Mouse (Mus musculus): Measurements from ENCODE around the gene Slc4a1. TPM values are rescaled to one million over a fixed set of nuclear protein-coding genes. Genes with fewer than 3 reads are reported as not detected.

Slc4a1 gene
- polyA plus RNA-seq, 1 experiment from 2014 or later, result 1,144 TPM

DNA sequence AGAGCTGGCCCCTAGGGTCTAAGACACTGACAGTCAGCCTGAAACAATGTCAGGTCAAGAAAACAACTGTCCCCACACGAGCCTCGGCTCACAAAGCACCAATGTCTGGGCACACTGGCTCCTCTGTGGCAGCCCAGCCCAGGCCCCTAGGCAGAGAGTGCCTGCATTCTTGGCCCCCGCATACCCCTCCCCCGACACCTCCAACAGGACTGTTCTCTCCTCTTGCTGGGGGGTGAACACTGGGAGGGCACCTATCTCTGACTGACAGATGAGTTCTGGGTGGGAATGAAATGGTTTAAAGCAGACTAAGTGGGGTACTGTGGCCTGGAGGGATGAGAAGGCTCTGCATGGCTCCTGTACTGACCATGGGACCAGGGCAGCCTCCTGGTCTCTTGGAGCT is 304 bp downstream of the Slc4a1 start:
- 37% methylated on average over 4 of the region's 4 CpGs for WGBS (ENCODE audit: insufficient replicate concordance)
- peak; percentile 5 for ATAC-seq (ENCODE audit: low read depth)

DNA sequence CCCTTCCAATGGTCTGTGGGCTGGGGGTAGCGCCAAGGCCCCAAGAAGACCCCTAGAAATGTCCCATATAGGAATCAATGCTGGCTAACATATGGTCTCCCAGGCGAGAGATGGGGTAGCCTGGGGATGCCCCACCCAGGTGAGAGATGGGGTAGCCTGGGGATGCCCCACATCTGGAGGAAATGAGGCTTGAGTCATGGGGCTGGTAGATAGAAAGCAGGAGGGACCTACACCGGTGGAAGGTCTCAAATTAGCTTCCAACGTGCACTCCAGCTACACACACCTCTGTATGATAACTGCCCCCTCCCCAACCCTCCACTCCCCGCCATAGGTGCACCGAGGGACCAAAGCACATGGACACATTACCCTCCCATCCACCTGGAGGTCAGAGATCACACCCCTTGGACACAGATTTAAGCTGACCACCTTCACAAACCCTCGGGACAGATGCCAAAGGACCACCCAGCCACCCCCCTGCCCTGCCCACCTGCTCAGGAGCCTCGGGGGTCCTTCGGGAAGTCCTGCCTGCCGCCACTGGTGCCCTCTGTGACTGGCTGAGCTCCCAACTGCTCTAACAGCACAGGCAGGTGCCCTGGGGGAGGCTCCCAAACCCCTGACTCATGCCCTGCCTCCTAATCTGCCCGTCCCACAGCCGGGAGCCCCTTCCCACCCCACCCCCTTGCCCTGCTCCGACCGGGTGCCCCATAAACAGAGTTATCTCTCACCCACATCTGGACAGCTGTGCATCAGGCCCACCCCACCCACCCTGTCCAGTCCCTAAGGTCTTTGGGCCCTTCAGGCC is 1.2 kb downstream of the Slc4a1 start:
- Histone ChIP-seq H3K4me1 (ENCODE audit: control insufficient read depth, low read depth, low read length) (peaks cover 60% of the 10 kb centered on the region), H3K4me2 (ENCODE audit: low read depth, low read length) (peak overlapping the region; percentile 87)
- WGBS (ENCODE audit: insufficient replicate concordance), result 31% methylated on average over 14 of the region's 14 CpGs

More for the DNA sequence above, 304 bp downstream of the Slc4a1 start:
- Histone ChIP-seq H3K36me3 (ENCODE audit: control insufficient read depth, insufficient read depth) (peaks cover 24% of the 10 kb centered on the region), H3K9me3 (replicated peaks; ENCODE audit: control insufficient read depth, low read length) (no peaks in the 10 kb centered on the region), H3K4me1 (ENCODE audit: control insufficient read depth, low read depth, low read length) (peaks cover 60% of the 10 kb centered on the region), H3K4me2 (ENCODE audit: low read depth, low read length) (peak overlapping the region; percentile 87), H3K27me3 (ENCODE audit: control insufficient read depth, insufficient read depth, low read depth, low read length) (no peaks in the 10 kb centered on the region), H3K27ac (ENCODE audit: low read length) (peak overlapping the region; percentile 99), H3K4me3 (ENCODE audit: low read depth, low read length) (peak overlapping the region; percentile 76), H3K9ac (ENCODE audit: low read depth, low read length) (peak overlapping the region; percentile 92)

GRCm38 (mm10) chr11:102363623-102364022 is 2.4 kb downstream of the Slc4a1 start:
- Histone ChIP-seq H3K9me3 (replicated peaks; ENCODE audit: control insufficient read depth, low read length) (no peaks in the 10 kb centered on the region), H3K4me1 (ENCODE audit: control insufficient read depth, low read depth, low read length) (peaks cover 59% of the 10 kb centered on the region), H3K27ac (ENCODE audit: low read length) (peak overlapping the region; percentile 96), H3K36me3 (ENCODE audit: control insufficient read depth, insufficient read depth) (peaks cover 45% of the 10 kb centered on the region), H3K4me2 (ENCODE audit: low read depth, low read length) (peak overlapping the region; percentile 85; the same call in 1 of the 2 replicates), H3K9ac (ENCODE audit: low read depth, low read length) (peak overlapping the region; percentile 90), H3K4me3 (ENCODE audit: low read depth, low read length) (peak overlapping the region; percentile 76), H3K27me3 (ENCODE audit: control insufficient read depth, insufficient read depth, low read depth, low read length) (no peaks in the 10 kb centered on the region)
- WGBS (ENCODE audit: insufficient replicate concordance), result 23% methylated on average over 2 of the region's 2 CpGs
- ATAC-seq (ENCODE audit: low read depth), result peak; percentile 80

More for the DNA sequence above, 1.2 kb downstream of the Slc4a1 start:
- peak; percentile 84 for ATAC-seq (ENCODE audit: low read depth)
- no peaks in the 10 kb centered on the region for H3K27me3 ChIP-seq (ENCODE audit: control insufficient read depth, insufficient read depth, low read depth, low read length)
- peak overlapping the region; percentile 76 for H3K4me3 ChIP-seq (ENCODE audit: low read depth, low read length)
- H3K9ac ChIP-seq (ENCODE audit: low read depth, low read length), result peak overlapping the region; percentile 92
- H3K36me3 ChIP-seq (ENCODE audit: control insufficient read depth, insufficient read depth), result peaks cover 33% of the 10 kb centered on the region
- H3K27ac ChIP-seq (ENCODE audit: low read length), result peak overlapping the region; percentile 99
- no peaks in the 10 kb centered on the region for H3K9me3 ChIP-seq (replicated peaks; ENCODE audit: control insufficient read depth, low read length)

DNA sequence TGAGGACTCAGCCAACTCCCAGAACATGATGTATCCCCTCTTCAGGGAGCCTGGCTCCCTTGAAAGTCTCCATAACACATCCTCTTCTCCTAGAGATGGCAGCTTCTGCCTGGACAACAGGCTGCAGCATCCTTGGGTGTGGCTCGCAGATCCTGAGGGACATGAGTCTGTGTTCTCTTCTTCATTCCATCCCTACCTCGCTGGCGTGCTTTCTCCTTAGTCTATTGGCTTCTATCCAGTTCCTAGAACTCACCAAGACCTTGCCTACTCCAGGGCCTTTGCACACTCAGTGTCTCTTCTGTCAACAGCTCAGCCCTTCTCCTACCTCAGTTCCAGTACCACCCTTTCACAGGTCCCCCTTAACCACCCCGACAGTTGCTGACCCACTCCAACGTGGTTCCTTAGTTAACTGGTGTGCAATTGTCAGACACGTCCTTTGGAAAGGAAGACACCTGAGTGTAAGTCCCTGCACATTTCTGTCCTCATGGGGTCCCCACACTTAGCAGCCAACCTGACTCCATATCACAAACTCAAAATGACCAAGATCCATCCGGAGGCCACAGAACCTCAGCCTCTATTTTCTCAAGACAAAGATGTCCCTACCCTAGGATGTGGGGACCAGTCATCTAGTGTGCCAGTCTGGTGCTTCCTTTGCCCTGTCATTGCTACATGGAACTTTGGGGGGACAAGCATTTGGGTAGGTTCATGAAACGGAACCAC is 4.1 kb downstream of the Slc4a1 start:
- Histone ChIP-seq H3K27me3 (ENCODE audit: control insufficient read depth, insufficient read depth, low read depth, low read length) (peaks cover 8% of the 10 kb centered on the region), H3K27ac (ENCODE audit: low read length) (peak overlapping the region; percentile 96), H3K4me3 (ENCODE audit: low read depth, low read length) (peak overlapping the region; percentile 76)

DNA sequence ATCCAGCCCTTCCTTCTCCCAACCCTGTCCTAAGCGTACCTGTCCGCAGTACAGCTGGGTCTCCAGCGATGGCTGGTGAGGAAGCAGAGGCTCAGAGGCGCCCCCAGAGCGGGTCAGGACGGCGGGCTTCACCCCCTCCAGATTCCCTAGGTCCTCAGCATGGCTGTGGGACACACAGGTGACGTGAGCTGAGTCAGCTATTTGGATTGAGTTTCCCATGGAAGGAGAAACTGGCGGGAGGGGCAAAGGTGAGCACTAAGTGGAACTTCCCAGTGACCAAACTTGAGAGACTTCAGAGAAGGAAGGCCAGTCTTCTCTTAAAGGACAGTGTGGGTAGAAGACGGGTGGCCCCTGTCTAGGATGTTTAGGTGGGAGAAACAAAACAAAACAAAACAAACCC is 7.6 kb downstream of the Slc4a1 start:
- peak overlapping the region; percentile 76 for H3K4me3 ChIP-seq (ENCODE audit: low read depth, low read length)
- H3K36me3 ChIP-seq (ENCODE audit: control insufficient read depth, insufficient read depth), result peaks cover 98% of the 10 kb centered on the region
- H3K27me3 ChIP-seq (ENCODE audit: control insufficient read depth, insufficient read depth, low read depth, low read length), result peaks cover 9% of the 10 kb centered on the region

More for the DNA sequence above, 4.1 kb downstream of the Slc4a1 start:
- Histone ChIP-seq H3K36me3 (ENCODE audit: control insufficient read depth, insufficient read depth) (peaks cover 62% of the 10 kb centered on the region), H3K9me3 (replicated peaks; ENCODE audit: control insufficient read depth, low read length) (no peaks in the 10 kb centered on the region), H3K4me2 (ENCODE audit: low read depth, low read length) (peak overlapping the region; percentile 85), H3K4me1 (ENCODE audit: control insufficient read depth, low read depth, low read length) (peaks cover 61% of the 10 kb centered on the region), H3K9ac (ENCODE audit: low read depth, low read length) (peak overlapping the region; percentile 90)
- ATAC-seq (ENCODE audit: low read depth), result no peak
- 69% methylated on average over 8 of the region's 8 CpGs for WGBS (ENCODE audit: insufficient replicate concordance)

GRCm38 (mm10) chr11:102356636-102357350 is 9.2 kb downstream of the Slc4a1 start:
- Histone ChIP-seq H3K9me3 (replicated peaks; ENCODE audit: control insufficient read depth, low read length) (no peaks in the 10 kb centered on the region), H3K36me3 (ENCODE audit: control insufficient read depth, insufficient read depth) (peaks cover 100% of the 10 kb centered on the region), H3K4me1 (ENCODE audit: control insufficient read depth, low read depth, low read length) (peaks cover 78% of the 10 kb centered on the region), H3K27me3 (ENCODE audit: control insufficient read depth, insufficient read depth, low read depth, low read length) (peaks cover 9% of the 10 kb centered on the region), H3K27ac (ENCODE audit: low read length) (peak overlapping the region; percentile 96), H3K4me3 (ENCODE audit: low read depth, low read length) (peak overlapping the region; percentile 76), H3K9ac (ENCODE audit: low read depth, low read length) (peak overlapping the region; percentile 90), H3K4me2 (ENCODE audit: low read depth, low read length) (peak overlapping the region; percentile 85)
- 63% methylated on average over 31 of the region's 31 CpGs for WGBS (ENCODE audit: insufficient replicate concordance)
- no peak for ATAC-seq (ENCODE audit: low read depth)

More for the DNA sequence above, 7.6 kb downstream of the Slc4a1 start:
- Histone ChIP-seq H3K9ac (ENCODE audit: low read depth, low read length) (peak overlapping the region; percentile 90), H3K4me1 (ENCODE audit: control insufficient read depth, low read depth, low read length) (peaks cover 64% of the 10 kb centered on the region), H3K4me2 (ENCODE audit: low read depth, low read length) (peak overlapping the region; percentile 85), H3K27ac (ENCODE audit: low read length) (peak overlapping the region; percentile 96), H3K9me3 (replicated peaks; ENCODE audit: control insufficient read depth, low read length) (no peaks in the 10 kb centered on the region)
- ATAC-seq (ENCODE audit: low read depth), result no peak
- 64% methylated on average over 10 of the region's 10 CpGs for WGBS (ENCODE audit: insufficient replicate concordance)

GRCm38 (mm10) chr11:102356190-102356589 is 9.8 kb downstream of the Slc4a1 start:
- H3K9ac ChIP-seq (ENCODE audit: low read depth, low read length), result no peak overlapping the region; the same call in 1 of the 2 replicates

DNA sequence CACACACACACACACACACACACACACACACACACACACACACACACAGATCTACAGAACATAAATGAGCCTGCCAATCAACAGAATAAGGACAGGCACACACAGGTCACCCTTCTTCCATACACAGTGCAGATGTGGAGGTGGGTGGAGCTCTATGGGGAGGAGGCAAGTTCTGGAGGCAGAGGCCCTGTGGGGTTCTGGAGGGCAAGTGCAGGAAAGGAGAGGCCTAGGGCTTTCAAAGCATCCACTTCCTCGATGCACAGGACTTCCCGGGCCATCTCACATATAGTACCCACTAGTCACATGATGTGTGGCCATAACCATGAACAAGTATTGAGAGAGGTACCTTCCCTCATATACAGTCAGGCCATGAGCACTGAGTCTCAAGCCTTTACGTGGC is 10.5 kb downstream of the Slc4a1 start:
- Histone ChIP-seq H3K36me3 (ENCODE audit: control insufficient read depth, insufficient read depth) (peaks cover 100% of the 10 kb centered on the region), H3K27ac (ENCODE audit: low read length) (peak overlapping the region; percentile 26; the same call in 1 of the 2 replicates), H3K9ac (ENCODE audit: low read depth, low read length) (no peak overlapping the region), H3K4me1 (ENCODE audit: control insufficient read depth, low read depth, low read length) (peaks cover 69% of the 10 kb centered on the region), H3K9me3 (replicated peaks; ENCODE audit: control insufficient read depth, low read length) (no peaks in the 10 kb centered on the region), H3K27me3 (ENCODE audit: control insufficient read depth, insufficient read depth, low read depth, low read length) (peaks cover 9% of the 10 kb centered on the region), H3K4me3 (ENCODE audit: low read depth, low read length) (peak overlapping the region; percentile 76), H3K4me2 (ENCODE audit: low read depth, low read length) (peak overlapping the region; percentile 85)
- WGBS (ENCODE audit: insufficient replicate concordance), result 50% methylated on average over 3 of the region's 3 CpGs
- ATAC-seq (ENCODE audit: low read depth), result peak; percentile 10; the same call in 1 of the 2 replicates

More at GRCm38 (mm10) chr11:102356190-102356589, 9.8 kb downstream of the Slc4a1 start:
- Histone ChIP-seq H3K9me3 (replicated peaks; ENCODE audit: control insufficient read depth, low read length) (no peaks in the 10 kb centered on the region), H3K4me2 (ENCODE audit: low read depth, low read length) (peak overlapping the region; percentile 85), H3K27ac (ENCODE audit: low read length) (peak overlapping the region; percentile 96; the same call in 1 of the 2 replicates), H3K4me1 (ENCODE audit: control insufficient read depth, low read depth, low read length) (peaks cover 75% of the 10 kb centered on the region), H3K27me3 (ENCODE audit: control insufficient read depth, insufficient read depth, low read depth, low read length) (peaks cover 9% of the 10 kb centered on the region), H3K4me3 (ENCODE audit: low read depth, low read length) (peak overlapping the region; percentile 76), H3K36me3 (ENCODE audit: control insufficient read depth, insufficient read depth) (peaks cover 100% of the 10 kb centered on the region)
- 85% methylated on average over 12 of the region's 12 CpGs for WGBS (ENCODE audit: insufficient replicate concordance)
- no peak for ATAC-seq (ENCODE audit: low read depth)
